Mouse (Mus musculus) E14TG2a.4 (cell line): ENCODE results near the gene Pask.

Source experiments
- CTCF ChIP-seq: conservative IDR thresholded peaks from 2 replicates; pipeline ENCODE4 v1.5.1; 2014; ENCODE audit warnings: low read length
- NANOG ChIP-seq: IDR thresholded peaks from 2 replicates; pipeline ENCODE4 v1.6.1; 2014; ENCODE audit warnings: borderline replicate concordance, low read length, mixed read lengths
- POU5F1 ChIP-seq: IDR thresholded peaks from 2 replicates; pipeline ENCODE4 v1.6.1; 2014; ENCODE audit warnings: low read length, borderline replicate concordance

- TF ChIP-seq CTCF, result no peak
- no peak for TF ChIP-seq POU5F1
- no peak for TF ChIP-seq NANOG
These were observed 66.2 kb downstream of the Pask start for GRCm38 (mm10) chr1:93277041-93277440.
